ENCODE assay signal across 8 mouse cellular contexts in the genomic region with DNA sequence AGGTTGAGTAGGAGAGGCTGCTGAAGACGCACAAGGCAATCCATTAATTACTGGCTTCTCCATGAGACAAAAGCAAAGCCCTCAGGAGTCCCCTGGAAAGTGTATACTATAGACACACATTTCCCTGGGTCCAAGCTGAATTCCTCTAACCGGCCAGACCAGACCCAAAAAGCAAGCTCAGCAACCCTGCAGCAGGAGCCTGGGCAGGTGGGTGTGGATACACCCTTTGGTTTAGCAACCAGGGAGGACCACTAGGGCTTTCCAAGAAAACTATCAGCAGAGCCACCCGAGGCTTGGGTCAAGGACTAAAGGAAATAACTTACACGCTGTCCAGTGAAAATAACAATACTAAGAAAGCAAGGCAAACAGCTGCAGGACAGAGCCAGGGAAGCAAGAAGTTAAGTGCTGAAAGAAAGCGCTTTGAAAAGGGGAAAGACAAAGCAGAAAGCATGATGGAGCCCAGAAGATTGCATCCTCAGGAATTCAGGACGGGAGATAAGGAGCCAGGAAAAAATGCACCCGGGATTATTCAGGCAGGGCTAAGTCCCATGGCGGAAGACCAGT. TPM values are rescaled to one million over a fixed set of nuclear protein-coding genes. Genes with fewer than 3 reads are reported as not detected.
A peak's percentile ranks its signal among the peaks of the same experiment; 100 is the strongest.
DNase-seq lines count a peak whose midpoint lies in the region; ATAC-seq lines count a peak whose summit lies in the region.

No protein-coding gene starts in this region.

- no peaks in the 10 kb centered on the region for H3K36me3 ChIP-seq in heart, embryonic 14.5 days (ENCODE audit: control insufficient read depth, insufficient read depth, low read length)
- no peaks in the 10 kb centered on the region; the same call in 1 of the 2 replicates for H3K36me3 ChIP-seq in embryonic facial prominence, embryonic 10.5 days (replicated peaks)
- no peaks in the 10 kb centered on the region for H3K36me3 ChIP-seq in hindbrain, embryonic 11.5 days (ENCODE audit: control insufficient read depth, insufficient read depth, low read length)
- no peaks in the 10 kb centered on the region for H3K36me3 ChIP-seq in midbrain, embryonic 12.5 days

- DNase-seq in heart, postnatal 10 days: no peak
- no peak for DNase-seq in embryonic facial prominence, embryonic 10.5 days (ENCODE audit: low spot score)
- peak; percentile 33 for DNase-seq in hindbrain, embryonic 11.5 days (ENCODE audit: low spot score)
- no peak for DNase-seq in retina, postnatal 1 day
- DNase-seq in cerebellum, postnatal 4 days (ENCODE audit: low spot score in 2 of 2): no peak

- H3K9me3 ChIP-seq in heart, embryonic 14.5 days (ENCODE audit: control insufficient read depth, low read length): no peaks in the 10 kb centered on the region
- no peaks in the 10 kb centered on the region for H3K9me3 ChIP-seq in embryonic facial prominence, embryonic 10.5 days
- no peaks in the 10 kb centered on the region for H3K9me3 ChIP-seq in hindbrain, embryonic 11.5 days (ENCODE audit: control insufficient read depth, low read length)
- peaks cover 3% of the 10 kb centered on the region; the same call in 1 of the 2 replicates for H3K9me3 ChIP-seq in midbrain, embryonic 12.5 days

- WGBS in heart, embryonic 14.5 days: 14% methylated on average over 8 of the region's 8 CpGs
- WGBS in embryonic facial prominence, embryonic 10.5 days: 8% methylated on average over 8 of the region's 8 CpGs
- WGBS in hindbrain, embryonic 11.5 days: 12% methylated on average over 8 of the region's 8 CpGs
- 10% methylated on average over 8 of the region's 8 CpGs for WGBS in midbrain, embryonic 12.5 days

- no peak overlapping the region for H3K27ac ChIP-seq in heart, embryonic 14.5 days (replicated peaks in 1 of 2; ENCODE audit: control insufficient read depth in 1 of 2, insufficient read depth in 1 of 2, low read depth in 2 of 2, low read length in 2 of 2)
- H3K27ac ChIP-seq in embryonic facial prominence, embryonic 10.5 days (replicated peaks): no peak overlapping the region
- H3K27ac ChIP-seq in hindbrain, embryonic 11.5 days (ENCODE audit: low read depth, low read length): no peak overlapping the region
- H3K27ac ChIP-seq in midbrain, embryonic 12.5 days (replicated peaks): peak overlapping the region; percentile 11; the same call in 1 of the 2 replicates

- H3K4me1 ChIP-seq in heart, embryonic 14.5 days (ENCODE audit: control insufficient read depth in 2 of 2, insufficient read depth in 2 of 2, low read length in 2 of 2): peaks cover 5 to 13% of the 10 kb centered on the region in 2 experiments; a peak in 3 of 4 replicates
- H3K4me1 ChIP-seq in embryonic facial prominence, embryonic 10.5 days: peaks cover 20% of the 10 kb centered on the region
- no peaks in the 10 kb centered on the region for H3K4me1 ChIP-seq in hindbrain, embryonic 11.5 days (replicated peaks; ENCODE audit: control insufficient read depth, insufficient read depth, low read length)
- peaks cover 4% of the 10 kb centered on the region; the same call in 1 of the 2 replicates for H3K4me1 ChIP-seq in midbrain, embryonic 12.5 days

- peak overlapping the region; percentile 96 for H3K4me2 ChIP-seq in heart, embryonic 14.5 days (ENCODE audit: low read length)
- H3K4me2 ChIP-seq in hindbrain, embryonic 11.5 days (replicated peaks; ENCODE audit: low read depth, low read length): peak overlapping the region; percentile 68
- H3K4me2 ChIP-seq in midbrain, embryonic 12.5 days (replicated peaks): peak overlapping the region; percentile 64

- no peak for ATAC-seq in heart, embryonic 14.5 days (ENCODE audit: insufficient number of reproducible peaks, insufficient read depth, low FRiP score, low read depth)
- no peak for ATAC-seq in hindbrain, embryonic 11.5 days (ENCODE audit: low FRiP score)
- no peak for ATAC-seq in midbrain, embryonic 12.5 days (ENCODE audit: low FRiP score, low read depth)
- ATAC-seq in CD4-positive, CD25-positive, alpha-beta regulatory T cell, adult 4 months: no peak

- intact Hi-C loops in heart, postnatal 10 days (cut with DNase I): no loop called here

- H3K4me3 ChIP-seq in heart, embryonic 14.5 days (ENCODE audit: control insufficient read depth in 1 of 2, insufficient read depth in 1 of 2, low read depth in 1 of 2, low read length in 2 of 2): peak overlapping the region; percentile 58 to 67
- H3K4me3 ChIP-seq in embryonic facial prominence, embryonic 10.5 days: peak overlapping the region; percentile 66
- H3K4me3 ChIP-seq in hindbrain, embryonic 11.5 days (ENCODE audit: low read depth, low read length): peak overlapping the region; percentile 58
- H3K4me3 ChIP-seq in midbrain, embryonic 12.5 days: peak overlapping the region; percentile 50

- peaks cover 21% of the 10 kb centered on the region for H3K27me3 ChIP-seq in heart, embryonic 14.5 days (ENCODE audit: control insufficient read depth, insufficient read depth, low read length)
- peaks cover 36% of the 10 kb centered on the region for H3K27me3 ChIP-seq in embryonic facial prominence, embryonic 10.5 days (replicated peaks; ENCODE audit: low read depth, poor library complexity, severe bottlenecking)
- H3K27me3 ChIP-seq in hindbrain, embryonic 11.5 days (ENCODE audit: control insufficient read depth, insufficient read depth, low read length): peaks cover 2% of the 10 kb centered on the region
- H3K27me3 ChIP-seq in midbrain, embryonic 12.5 days: peaks cover 23% of the 10 kb centered on the region

- no peak overlapping the region; the same call in 1 of the 2 replicates for H3K9ac ChIP-seq in heart, embryonic 14.5 days (ENCODE audit: low read length)
- H3K9ac ChIP-seq in hindbrain, embryonic 11.5 days (ENCODE audit: low read depth, low read length): peak overlapping the region; percentile 52; the same call in 1 of the 2 replicates
- H3K9ac ChIP-seq in midbrain, embryonic 12.5 days (replicated peaks): peak overlapping the region; percentile 52

RNA-seq across cellular contexts. Expression of a gene that starts 27.5 kb away (rescaled TPM):
- polyA plus RNA-seq in heart, embryonic 14.5 days (2014; fragmentation: Nextera tagmentation; extraction: Ambion mirVana): 3.1 and 4.6 TPM in 2 replicates
- 1 to 10 TPM; 4.1 to 4.6 TPM for total RNA-seq in heart, postnatal 10 days (2021)
- polyA plus RNA-seq in embryonic facial prominence, embryonic 10.5 days (2016; fragmentation: Nextera tagmentation; extraction: Ambion mirVana): 6.1 and 6.3 TPM in 2 replicates
- 10.1 and 11.3 TPM in 2 replicates for polyA plus RNA-seq in hindbrain, embryonic 11.5 days (2014; fragmentation: Nextera tagmentation; extraction: Ambion mirVana)
- polyA plus RNA-seq in midbrain, embryonic 12.5 days (2016; fragmentation: Nextera tagmentation; extraction: Ambion mirVana): 13.2 and 14.0 TPM in 2 replicates
- 100 to 1,000 TPM; 102 to 179 TPM for polyA plus RNA-seq in CD4-positive, CD25-positive, alpha-beta regulatory T cell, adult 4 months (2017; shearing (Covaris generic))
